Mouse (Mus musculus): ENCODE results near the gene Grin2d.

GRCm38 (mm10) chr7:45820913-45821312 lies 57.3 kb downstream of the Grin2d start:
- no peak for TF ChIP-seq POLR2A (IDR thresholded peaks at IDR 0.05; ENCODE audit: borderline replicate concordance, low read depth, low read length)
- no peak for TF ChIP-seq CTCF (IDR thresholded peaks at IDR 0.05; ENCODE audit: low read depth, low read length)

All from bone marrow macrophage, adult 2 months (primary cell).